Mouse (Mus musculus) midbrain, embryonic 11.5 days (tissue): ENCODE results near the gene Cd163l1. TPM values are rescaled to one million over a fixed set of nuclear protein-coding genes. Genes with fewer than 3 reads are reported as not detected.

Experiments
- ATAC-seq: fragments of 200-750 bp; cut with Nextera tagmentation; 2 replicates; pipeline ENCODE4 v1.8.0; 2017; ENCODE audit warnings: moderate TSS enrichment, moderate library complexity; ENCODE audit not compliant: low FRiP score
- DNase-seq: peaks from one replicate; pipeline ENCODE4 v3.0.0; 2015; ENCODE audit warnings: low spot score; ENCODE audit errors: missing footprints
- H3K27ac ChIP-seq: fragments of 300-500 bp; sonication (generic); 2 replicates; pipeline ENCODE4 v1.5.1; 2014; ENCODE audit warnings: low read depth, low read length
- H3K27me3 ChIP-seq: fragments of 300-500 bp; sonication (generic); 2 replicates; pipeline ENCODE4 v1.6.1; 2014; ENCODE audit warnings: mild to moderate bottlenecking, low read length, moderate library complexity, mixed read lengths; ENCODE audit not compliant: control insufficient read depth, insufficient read depth
- H3K36me3 ChIP-seq: fragments of 300-500 bp; sonication (generic); 2 replicates; pipeline ENCODE4 v1.6.1; 2014; ENCODE audit warnings: mild to moderate bottlenecking, low read length, moderate library complexity, mixed read lengths; ENCODE audit not compliant: control insufficient read depth, insufficient read depth
- H3K4me1 ChIP-seq: fragments of 300-500 bp; sonication (generic); 2 replicates; pipeline ENCODE4 v1.6.1; 2014; ENCODE audit warnings: low read length; ENCODE audit not compliant: control insufficient read depth, insufficient read depth
- H3K4me2 ChIP-seq: fragments of 300-500 bp; sonication (generic); 2 replicates; pipeline ENCODE4 v1.6.1; 2014; ENCODE audit warnings: mild to moderate bottlenecking, moderate library complexity
- H3K4me3 ChIP-seq: fragments of 300-500 bp; sonication (generic); 2 replicates; pipeline ENCODE4 v1.5.1; 2014; ENCODE audit warnings: low read depth, low read length
- H3K9ac ChIP-seq: fragments of 300-500 bp; sonication (generic); 2 replicates; pipeline ENCODE4 v1.6.1; 2014; ENCODE audit warnings: low read length
- H3K9me3 ChIP-seq: fragments of 300-500 bp; sonication (generic); 2 replicates; pipeline ENCODE4 v1.6.1; 2016; ENCODE audit warnings: low read length; ENCODE audit not compliant: control insufficient read depth
- WGBS: fragments of 180-500 bp; shearing (Covaris S2); extraction: QIAGEN DNeasy Blood & Tissue Kit; methylation state at CpG from one replicate; pipeline ENCODE4 v1.1.7; 2014; 5-methylcytosine and 5-hydroxymethylcytosine counted together
- polyA plus RNA-seq: library from polyadenylated mRNA; unstranded; fragments of >200 nt; fragmentation: Nextera tagmentation; extraction: Ambion mirVana; gene quantifications from 2 replicates; pipeline ENCODE4 v1.2.1, GENCODE M21; 2014

Gene Cd163l1
- polyA plus RNA-seq, 1 experiment from 2014 or later = not detected

DNA sequence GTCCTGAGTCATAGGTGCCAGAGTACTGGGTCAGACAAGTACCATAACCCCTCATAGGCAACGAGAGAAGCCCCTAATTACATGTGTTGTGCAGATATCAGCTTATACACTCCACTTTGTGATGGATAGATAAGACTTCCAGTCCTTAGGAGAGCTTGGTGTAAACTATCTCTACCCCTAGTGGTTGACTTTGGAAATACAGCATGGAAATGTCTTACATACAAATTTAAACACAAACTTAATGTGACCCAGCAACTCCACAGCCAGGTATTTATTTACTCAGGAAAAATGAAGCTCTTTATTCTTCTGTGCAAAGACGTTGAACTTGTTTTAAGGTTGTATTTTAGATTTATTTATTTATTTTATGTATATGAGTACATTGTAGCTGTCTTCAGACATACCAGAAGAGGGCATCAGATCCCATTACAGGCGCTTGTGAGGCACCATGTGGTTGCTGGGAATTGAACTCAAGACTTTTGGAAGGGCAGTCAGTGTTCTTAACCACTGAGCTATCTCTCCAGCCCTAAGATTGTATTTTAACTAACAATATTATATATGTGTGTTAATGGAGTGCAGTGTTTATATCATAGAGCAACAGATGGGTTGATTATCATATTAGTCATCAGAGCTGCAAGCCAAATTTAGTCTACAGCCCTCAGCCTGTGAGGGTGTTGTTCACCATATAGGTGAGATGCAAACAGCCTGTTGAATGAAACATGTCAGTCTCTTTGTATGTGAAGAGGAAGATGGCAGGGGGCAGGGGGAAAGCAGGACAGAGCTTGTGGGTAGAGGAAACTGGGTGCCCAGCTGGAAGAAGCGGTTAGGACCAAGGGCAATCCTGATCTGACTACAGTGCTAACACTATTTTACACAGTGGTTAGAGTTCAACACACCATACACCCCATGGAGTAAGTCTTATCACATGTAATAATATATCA, 29.4 kb upstream of the Cd163l1 start:
- no peak overlapping the region for H3K4me2 ChIP-seq
- DNase-seq (peak; percentile 89), ATAC-seq (no peak)
- no peaks in the 10 kb centered on the region for H3K9me3 ChIP-seq
- no peaks in the 10 kb centered on the region for H3K4me1 ChIP-seq
- WGBS = 67% methylated on average over 4 of the region's 4 CpGs
- no peak overlapping the region for H3K4me3 ChIP-seq
- H3K27me3 ChIP-seq = no peaks in the 10 kb centered on the region
- no peak overlapping the region for H3K27ac ChIP-seq
- H3K36me3 ChIP-seq = no peaks in the 10 kb centered on the region
- H3K9ac ChIP-seq = no peak overlapping the region

- no peak overlapping the region for H3K4me2 ChIP-seq
- no peaks in the 10 kb centered on the region for H3K9me3 ChIP-seq
- H3K4me1 ChIP-seq = no peaks in the 10 kb centered on the region
- ATAC-seq (no peak), DNase-seq (no peak)
- H3K4me3 ChIP-seq = no peak overlapping the region
- no peaks in the 10 kb centered on the region for H3K27me3 ChIP-seq
- no peak overlapping the region for H3K9ac ChIP-seq
- H3K27ac ChIP-seq = no peak overlapping the region
- no peaks in the 10 kb centered on the region for H3K36me3 ChIP-seq
- WGBS = 85% methylated on average over 1 of the region's 1 CpGs
These were observed 27.6 kb upstream of the Cd163l1 start for GRCm38 (mm10) chr7:140190435-140190834.

- Histone ChIP-seq H3K36me3 (no peaks in the 10 kb centered on the region), H3K9me3 (no peaks in the 10 kb centered on the region), H3K4me2 (no peak overlapping the region), H3K4me3 (no peak overlapping the region), H3K27me3 (no peaks in the 10 kb centered on the region), H3K9ac (no peak overlapping the region), H3K4me1 (no peaks in the 10 kb centered on the region), H3K27ac (no peak overlapping the region)
- DNase-seq (peak; percentile 53), ATAC-seq (no peak)
- 55% methylated on average over 2 of the region's 2 CpGs for WGBS
These were observed 25.6 kb upstream of the Cd163l1 start for GRCm38 (mm10) chr7:140192445-140192844.

GRCm38 (mm10) chr7:140192851-140193250, 25.2 kb upstream of the Cd163l1 start:
- Histone ChIP-seq H3K9me3 (no peaks in the 10 kb centered on the region), H3K27me3 (no peaks in the 10 kb centered on the region), H3K36me3 (no peaks in the 10 kb centered on the region), H3K9ac (no peak overlapping the region), H3K27ac (no peak overlapping the region), H3K4me1 (no peaks in the 10 kb centered on the region), H3K4me3 (no peak overlapping the region), H3K4me2 (no peak overlapping the region)
- WGBS = 86% methylated on average over 2 of the region's 2 CpGs
- no peak for ATAC-seq
- no peak for DNase-seq

- Histone ChIP-seq H3K9me3 (no peaks in the 10 kb centered on the region), H3K27me3 (no peaks in the 10 kb centered on the region), H3K4me3 (no peak overlapping the region), H3K4me1 (no peaks in the 10 kb centered on the region), H3K9ac (no peak overlapping the region), H3K36me3 (no peaks in the 10 kb centered on the region), H3K4me2 (no peak overlapping the region), H3K27ac (no peak overlapping the region)
- DNase-seq = no peak
- ATAC-seq = no peak
- 90% methylated on average over 4 of the region's 4 CpGs for WGBS
These were observed 24.0 kb upstream of the Cd163l1 start for GRCm38 (mm10) chr7:140194031-140194430.

GRCm38 (mm10) chr7:140196002-140196401, 22.1 kb upstream of the Cd163l1 start:
- no peak for ATAC-seq
- WGBS = 84% methylated on average over 8 of the region's 8 CpGs

DNA sequence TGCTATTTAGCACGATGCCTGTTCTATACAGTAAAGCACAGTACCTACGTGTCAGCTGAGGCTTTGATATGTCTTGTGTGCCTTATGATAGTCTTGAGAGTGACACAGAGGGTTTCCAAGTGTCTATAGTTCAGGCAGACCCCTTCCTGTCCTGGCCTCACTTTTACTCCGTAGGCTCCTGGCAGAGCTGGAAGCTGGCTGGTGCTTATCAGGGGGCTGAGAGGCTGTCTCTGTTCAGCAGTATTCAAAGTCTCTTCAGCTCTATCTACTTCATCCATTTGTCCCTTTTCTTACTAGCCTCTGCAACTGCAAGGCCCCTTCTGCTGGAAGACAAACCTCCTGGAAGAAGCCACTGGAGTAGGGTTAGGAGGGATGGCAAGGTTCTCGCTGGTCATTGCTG, 17.0 kb upstream of the Cd163l1 start:
- no peak overlapping the region for H3K27ac ChIP-seq
- H3K9ac ChIP-seq = no peak overlapping the region
- WGBS = 92% methylated on average over 4 of the region's 4 CpGs
- H3K27me3 ChIP-seq = no peaks in the 10 kb centered on the region
- no peaks in the 10 kb centered on the region for H3K4me1 ChIP-seq
- no peak overlapping the region for H3K4me2 ChIP-seq
- no peak overlapping the region for H3K4me3 ChIP-seq
- H3K9me3 ChIP-seq = no peaks in the 10 kb centered on the region
- ATAC-seq = no peak
- no peak for DNase-seq
- no peaks in the 10 kb centered on the region for H3K36me3 ChIP-seq

More at GRCm38 (mm10) chr7:140196002-140196401, 22.1 kb upstream of the Cd163l1 start:
- H3K27ac ChIP-seq = no peak overlapping the region
- no peaks in the 10 kb centered on the region for H3K27me3 ChIP-seq
- no peaks in the 10 kb centered on the region for H3K4me1 ChIP-seq
- H3K4me2 ChIP-seq = no peak overlapping the region
- H3K4me3 ChIP-seq = no peak overlapping the region
- DNase-seq = peak; percentile 59
- H3K9ac ChIP-seq = no peak overlapping the region
- no peaks in the 10 kb centered on the region for H3K9me3 ChIP-seq
- no peaks in the 10 kb centered on the region for H3K36me3 ChIP-seq

GRCm38 (mm10) chr7:140205864-140206263, 12.2 kb upstream of the Cd163l1 start, which contains the start of gene Olfr524:
TSS of gene Olfr524 (minus strand) at chr7:140205964.
- no peak within 1 kb of the TSS for H3K4me2 ChIP-seq
- no peak within 1 kb of the TSS for H3K4me3 ChIP-seq
- no peaks in the 10 kb centered on the region for H3K27me3 ChIP-seq
- DNase-seq (no peak), ATAC-seq (no peak)
- no peak within 1 kb of the TSS for H3K27ac ChIP-seq
- no peaks in the 10 kb centered on the region for H3K36me3 ChIP-seq
- H3K4me1 ChIP-seq = no peaks in the 10 kb centered on the region
- no peak within 1 kb of the TSS for H3K9ac ChIP-seq
- H3K9me3 ChIP-seq = no peaks in the 10 kb centered on the region

DNA sequence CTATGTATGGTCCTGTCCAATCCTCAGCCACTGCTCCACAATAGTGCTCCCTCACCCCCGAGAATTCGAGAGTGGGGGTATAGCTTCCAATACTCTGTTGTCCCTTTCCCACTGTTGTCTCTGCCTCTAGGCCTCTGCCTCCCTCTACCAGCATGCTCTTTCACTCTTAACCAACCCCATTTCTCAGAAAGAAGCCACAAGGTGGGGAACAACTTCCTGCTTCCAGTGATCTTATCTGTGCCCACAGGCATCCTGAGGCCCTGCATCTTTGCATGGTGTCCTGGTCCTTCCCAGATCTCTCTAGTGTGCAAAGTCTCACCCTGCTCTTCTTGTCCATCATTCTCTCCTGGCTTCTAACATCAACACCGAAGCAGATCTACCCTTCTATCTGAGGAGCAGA, 11.2 kb upstream of the Cd163l1 start:
- Histone ChIP-seq H3K4me2 (no peak overlapping the region), H3K4me1 (no peaks in the 10 kb centered on the region), H3K27ac (no peak overlapping the region), H3K36me3 (no peaks in the 10 kb centered on the region), H3K4me3 (no peak overlapping the region), H3K9me3 (no peaks in the 10 kb centered on the region), H3K27me3 (no peaks in the 10 kb centered on the region), H3K9ac (no peak overlapping the region)
- WGBS = 87% methylated on average over 3 of the region's 3 CpGs
- DNase-seq (no peak), ATAC-seq (no peak)
